Mouse (Mus musculus): ENCODE measurements around the gene Gas7.

- no peak for TF ChIP-seq POLR2A (IDR thresholded peaks at IDR 0.05; ENCODE audit: extremely low read depth, insufficient read depth, low read length)
- no peak for TF ChIP-seq CTCF (IDR thresholded peaks at IDR 0.05; ENCODE audit: low read depth, low read length)
Measured at GRCm38 (mm10) chr11:67414346-67414940, 40.8 kb upstream of the Gas7 start.

All from liver, adult 2 months (tissue).